Mouse (Mus musculus): ENCODE measurements around the gene Gabrg3. TPM values are rescaled to one million over a fixed set of nuclear protein-coding genes. Genes with fewer than 3 reads are reported as not detected.

Gene Gabrg3
- 1.9 TPM for polyA plus RNA-seq (2014; fragmentation: Illumina TruSeq; extraction: RNeasy Lipid Tissue Mini Kit (QIAGEN cat#74804); ENCODE audit: low read depth, low replicate concordance)

DNA sequence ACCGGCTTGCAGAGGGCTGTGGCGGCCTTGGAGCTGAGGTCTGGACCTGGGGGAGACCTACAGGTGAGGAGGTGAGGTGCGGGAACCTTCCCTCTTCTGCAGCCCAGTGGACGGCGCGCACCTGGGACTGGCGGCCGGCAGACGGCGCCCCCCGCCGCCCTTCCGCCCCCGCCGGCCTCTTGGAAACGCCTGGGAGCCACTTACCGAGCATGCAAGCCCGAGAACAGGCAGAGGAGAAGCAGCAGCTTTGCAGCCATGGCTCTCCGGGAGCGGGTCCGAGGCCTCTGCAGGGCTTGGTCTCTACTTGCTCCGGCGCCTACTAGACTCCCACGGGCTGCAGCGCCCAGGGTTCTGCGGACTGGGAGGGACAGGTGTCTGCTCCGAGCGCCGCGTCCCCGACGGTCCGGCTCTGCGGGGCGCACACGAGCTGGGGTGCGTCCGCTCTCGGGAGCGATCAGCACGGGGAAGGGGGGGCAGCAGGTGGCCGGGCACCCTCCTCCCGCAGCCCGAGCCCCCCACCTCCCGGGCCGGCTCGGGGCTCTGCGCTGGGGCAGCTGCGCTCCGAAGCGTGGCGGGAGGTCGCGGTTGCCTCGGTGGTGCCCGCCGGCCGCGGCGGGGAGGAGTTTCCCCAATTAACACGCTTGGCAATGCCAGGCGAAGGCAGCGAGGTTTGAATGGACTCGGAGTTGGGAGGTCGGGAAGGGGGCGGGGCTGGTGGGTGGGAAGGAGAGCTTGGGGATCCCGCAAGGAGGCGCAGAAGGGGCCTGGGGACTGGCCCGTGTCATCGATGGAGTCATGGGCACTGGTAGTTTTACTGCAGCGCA, at the start of gene Gabrg3:
Gene Gabrg3 (minus strand): TSS at position 672 of the 824 bp plus-strand sequence.

DNA sequence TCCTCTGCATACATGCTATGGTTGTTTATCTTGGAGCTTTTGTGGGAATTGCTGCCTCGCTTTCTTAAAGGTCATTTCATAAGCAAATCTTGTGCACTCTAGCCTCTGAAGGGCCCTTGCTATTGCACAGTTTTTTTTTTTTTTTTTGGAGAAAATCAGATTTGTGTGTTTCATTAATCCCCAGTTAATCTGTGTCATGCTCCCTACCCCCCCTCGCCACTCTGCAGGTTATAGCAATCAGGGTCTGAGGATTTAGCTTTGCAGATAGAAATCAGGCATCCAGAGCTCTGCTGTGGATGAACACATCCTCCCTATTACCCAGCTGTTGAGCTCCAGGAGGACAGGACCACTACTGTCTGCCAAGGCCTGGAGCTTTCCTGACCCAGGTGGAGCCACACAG, 32.4 kb upstream of the Gabrg3 start, which contains the start of gene Gabrb3:
Gene Gabrb3 (plus strand): TSS at position 301 of the 400 bp plus-strand sequence.

Other genes with a start within 250 kb of the Gabrg3 start
- 1.6 TPM for gene Gabrb3, start 32.5 kb upstream of the Gabrg3 start, polyA plus RNA-seq (2014; fragmentation: Illumina TruSeq; extraction: RNeasy Lipid Tissue Mini Kit (QIAGEN cat#74804); ENCODE audit: low read depth, low replicate concordance)
- gene Gabra5, start 122.9 kb upstream of the Gabrg3 start, polyA plus RNA-seq (2014; fragmentation: Illumina TruSeq; extraction: RNeasy Lipid Tissue Mini Kit (QIAGEN cat#74804); ENCODE audit: low read depth, low replicate concordance), result 2.7 TPM

Data from testis, adult 10 weeks (tissue).